Mouse (Mus musculus): ENCODE measurements around the gene Efhd2. TPM values are rescaled to one million over a fixed set of nuclear protein-coding genes. Genes with fewer than 3 reads are reported as not detected.

The Efhd2 gene
- polyA plus RNA-seq, 1 experiment from 2014 or later: 54.6 TPM

DNA sequence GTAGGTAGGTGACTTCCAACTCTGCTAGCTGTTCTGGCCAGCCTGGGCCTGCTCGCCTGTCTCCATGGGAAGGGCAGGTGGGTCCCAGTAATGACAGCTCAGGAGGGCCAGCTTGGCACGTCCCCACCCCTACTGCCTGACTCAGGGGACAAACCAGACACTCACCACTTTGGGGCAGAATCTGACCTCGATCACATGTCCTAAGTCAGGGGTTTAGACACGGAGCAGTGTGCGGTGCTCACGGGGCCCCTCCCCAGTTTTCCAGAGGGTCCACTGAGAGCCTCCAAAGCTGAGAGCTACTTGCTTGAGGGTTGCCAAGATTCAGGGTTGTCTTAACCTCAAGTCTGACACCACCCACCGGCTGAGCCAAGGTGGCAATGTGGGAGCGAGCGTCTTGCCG is 6.7 kb downstream of the Efhd2 start:
- POLR2A ChIA-PET: no interaction called here
- DNase-seq (ENCODE audit: low read depth, low spot score): no peak
- CTCF ChIA-PET: interaction anchor here (2.0 to 2.5 kb wide), 2 partner anchors 87 to 90 kb away, joined by 5 to 9 read pairs; no protein-coding TSS in a partner anchor
- no peak for ATAC-seq
- in situ Hi-C loops (cut with MboI; ENCODE audit: low pct_unique_long_range_greater_than_20kb): no loop called here
- H3K27me3 ChIP-seq: no peaks in the 10 kb centered on the region
- no peak for TF ChIP-seq CTCF (IDR thresholded peaks at IDR 0.05)

DNA sequence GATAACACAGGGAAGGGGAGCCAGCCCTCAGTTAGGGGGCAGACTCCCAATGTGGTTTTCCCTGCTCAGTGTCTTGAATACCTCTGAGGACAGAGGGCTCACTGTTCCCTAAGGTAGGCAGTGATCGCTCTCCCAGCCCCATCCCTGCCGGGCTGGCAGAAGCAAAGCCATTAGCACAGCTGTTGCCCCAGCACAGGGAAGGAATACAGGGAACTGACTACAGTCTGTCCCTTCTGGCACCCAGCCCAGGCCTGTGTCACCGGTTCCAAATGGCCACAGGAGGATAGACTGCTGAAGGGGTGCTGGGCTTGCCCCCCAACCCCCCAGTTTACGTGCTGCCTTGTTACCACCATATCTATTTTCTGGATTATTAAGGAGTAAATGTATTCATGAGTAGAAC is 7.2 kb downstream of the Efhd2 start:
- POLR2A ChIA-PET: interaction anchor here (1.0 kb wide), 1 partner anchor 62 kb away, joined by 4 read pairs; no protein-coding TSS in a partner anchor
- TF ChIP-seq CTCF (IDR thresholded peaks at IDR 0.05): no peak
- ATAC-seq (peak; percentile 41), DNase-seq (ENCODE audit: low read depth, low spot score) (no peak)
- CTCF ChIA-PET: interaction anchor here (1.0 to 2.5 kb wide), 3 partner anchors 13 to 90 kb away, joined by 3 to 9 read pairs (median 5); no protein-coding TSS in a partner anchor
- H3K27me3 ChIP-seq: no peaks in the 10 kb centered on the region
- in situ Hi-C loops (cut with MboI; ENCODE audit: low pct_unique_long_range_greater_than_20kb): no loop called here

DNA sequence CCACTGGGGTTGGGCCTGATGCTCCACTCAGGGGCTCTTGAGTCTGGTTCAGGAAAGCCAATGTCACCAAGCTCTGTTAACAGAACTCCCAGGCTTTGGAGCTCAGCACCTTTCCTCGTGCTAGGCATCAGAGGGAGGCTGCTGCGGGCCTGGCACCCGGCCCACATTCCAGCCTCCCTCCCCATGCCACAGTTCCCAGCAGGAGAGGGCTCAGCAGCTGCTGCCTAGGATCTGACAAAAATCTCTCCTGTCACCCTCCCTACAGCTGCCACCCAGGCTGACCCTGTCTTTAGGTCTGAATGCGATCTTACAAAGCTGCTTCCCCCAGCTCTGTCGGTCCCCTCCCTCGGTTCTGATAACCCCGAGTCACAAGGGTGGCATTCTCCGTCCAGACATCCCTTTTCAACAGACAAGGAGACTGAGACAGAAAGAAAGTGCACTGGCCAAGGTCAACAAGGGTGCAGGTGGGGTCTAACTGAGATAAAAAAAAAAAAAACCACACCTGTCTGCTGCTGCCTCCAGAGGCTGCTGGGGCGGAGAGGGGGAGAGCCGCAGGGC is 7.7 kb downstream of the Efhd2 start:
- ATAC-seq: peak; percentile 83

DNA sequence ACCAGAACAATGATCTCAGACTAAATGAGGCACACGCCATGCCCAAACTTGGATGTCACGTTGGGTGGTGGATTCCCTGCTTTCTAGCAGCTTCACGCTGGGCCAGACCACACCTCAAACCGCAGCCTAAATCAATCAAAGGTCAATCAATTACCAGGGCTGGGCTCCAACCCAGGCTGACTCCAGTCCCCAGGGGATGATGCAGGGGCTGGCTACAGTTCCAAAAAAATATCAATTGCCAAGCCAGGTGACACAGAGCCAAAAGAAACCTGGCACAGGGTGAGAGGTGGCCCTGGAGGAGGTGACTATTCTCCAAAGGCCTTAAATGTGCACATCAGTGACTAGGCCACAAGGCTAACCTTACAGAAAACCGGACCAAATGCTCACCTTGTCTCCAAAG is 9.1 kb downstream of the Efhd2 start:
- no peak for DNase-seq (ENCODE audit: low read depth, low spot score)
- ChIA-PET CTCF (interaction anchor here (1.7 to 2.1 kb wide), 2 partner anchors 12 to 111 kb away, joined by 5 to 6 read pairs; no protein-coding TSS in a partner anchor), POLR2A (interaction anchor here (1.2 kb wide), 1 partner anchor 89 kb away, joined by 5 read pairs; no protein-coding TSS in a partner anchor)
- no peaks in the 10 kb centered on the region for H3K27me3 ChIP-seq
- TF ChIP-seq CTCF (IDR thresholded peaks at IDR 0.05): no peak
- no peak for ATAC-seq
- in situ Hi-C loops (cut with MboI; ENCODE audit: low pct_unique_long_range_greater_than_20kb): no loop called here

More for the DNA sequence above, 7.7 kb downstream of the Efhd2 start:
- in situ Hi-C loops (cut with MboI; ENCODE audit: low pct_unique_long_range_greater_than_20kb): no loop called here
- DNase-seq (ENCODE audit: low read depth, low spot score): no peak
- TF ChIP-seq CTCF (IDR thresholded peaks at IDR 0.05): no peak
- ChIA-PET POLR2A (interaction anchor here (1.0 kb wide), 1 partner anchor 62 kb away, joined by 4 read pairs; no protein-coding TSS in a partner anchor), CTCF (interaction anchor here (1.0 to 2.5 kb wide), 5 partner anchors 14 to 109 kb away, joined by 3 to 9 read pairs (median 5); no protein-coding TSS in a partner anchor)
- H3K27me3 ChIP-seq: no peaks in the 10 kb centered on the region

DNA sequence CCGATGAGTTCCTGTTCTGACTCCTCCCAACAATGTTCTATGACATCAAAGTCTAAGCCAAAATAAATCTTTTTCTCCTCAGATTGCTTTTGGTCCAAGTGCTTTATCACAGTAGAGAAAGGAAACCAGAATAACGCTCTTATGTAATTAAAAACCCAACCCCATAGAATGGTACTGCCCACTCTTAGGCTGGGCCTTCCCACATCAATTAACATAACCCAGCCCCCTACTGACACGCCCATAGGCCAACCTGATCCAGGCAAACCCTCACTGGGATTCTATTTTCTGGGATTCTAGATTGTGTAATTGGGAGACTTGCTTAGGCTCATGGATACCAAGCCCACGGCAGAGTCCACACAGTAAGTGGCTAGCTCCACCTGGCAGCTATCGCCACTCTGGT is 9.7 kb downstream of the Efhd2 start:
- H3K27me3 ChIP-seq: no peaks in the 10 kb centered on the region
- no peak for ATAC-seq
- no peak for DNase-seq (ENCODE audit: low read depth, low spot score)
- in situ Hi-C loops (cut with MboI; ENCODE audit: low pct_unique_long_range_greater_than_20kb): no loop called here
- TF ChIP-seq CTCF (IDR thresholded peaks at IDR 0.05): no peak
- ChIA-PET POLR2A (no interaction called here), CTCF (interaction anchor here (2.1 kb wide), 1 partner anchor 12 kb away, joined by 6 read pairs; no protein-coding TSS in a partner anchor)

DNA sequence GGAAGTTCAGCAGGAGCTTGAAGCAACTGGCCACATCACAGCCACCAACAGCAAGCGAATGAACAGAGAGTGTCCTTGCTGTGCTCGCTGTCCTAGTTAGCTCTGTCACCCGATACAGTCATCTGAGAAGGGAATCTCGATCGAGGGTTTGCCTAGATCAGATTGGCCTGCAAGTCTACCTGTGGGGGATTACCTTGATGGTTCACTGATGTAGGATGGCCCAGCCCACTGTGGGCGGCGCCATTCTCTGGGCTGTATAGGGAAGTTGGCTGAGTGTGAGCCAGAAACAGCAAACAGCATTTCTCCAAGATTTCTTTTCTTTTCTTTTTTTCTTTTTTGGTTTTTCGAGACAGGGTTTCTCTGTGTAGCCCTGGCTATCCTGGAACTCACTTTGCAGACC is 10.2 kb downstream of the Efhd2 start:
- ATAC-seq (no peak), DNase-seq (ENCODE audit: low read depth, low spot score) (no peak)
- ChIA-PET CTCF (no interaction called here), POLR2A (no interaction called here)
- no peaks in the 10 kb centered on the region for H3K27me3 ChIP-seq
- in situ Hi-C loops (cut with MboI; ENCODE audit: low pct_unique_long_range_greater_than_20kb): no loop called here
- TF ChIP-seq CTCF (IDR thresholded peaks at IDR 0.05): no peak

DNA sequence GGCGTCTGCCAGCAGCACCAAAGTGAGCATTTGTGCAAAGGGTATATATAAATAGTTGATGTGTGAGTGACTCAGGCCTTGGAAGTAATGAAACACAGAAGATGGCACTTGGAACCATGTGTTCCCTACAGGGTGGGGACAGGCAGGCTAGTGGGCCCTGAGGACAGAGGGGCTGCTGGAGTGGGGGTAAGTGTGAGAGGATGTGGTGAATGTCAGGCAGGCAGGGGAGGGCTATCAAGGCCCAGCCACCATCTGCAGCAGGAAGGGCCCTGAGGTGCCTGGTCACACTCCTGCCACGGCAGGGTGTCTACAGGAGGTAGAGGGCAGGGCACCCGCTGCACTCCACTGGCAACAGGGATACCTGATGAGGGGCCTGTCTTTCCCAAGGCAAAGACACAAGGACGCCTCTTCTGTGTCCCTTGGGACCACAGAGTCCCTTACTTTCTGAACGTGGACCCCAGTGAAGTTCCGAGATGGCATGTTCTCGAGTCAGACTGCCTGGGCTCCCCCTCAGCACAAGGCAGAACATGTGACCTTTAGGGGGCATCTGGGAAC is 10.9 kb downstream of the Efhd2 start:
- ChIA-PET CTCF (no interaction called here), POLR2A (no interaction called here)
- H3K27me3 ChIP-seq: no peaks in the 10 kb centered on the region
- no peak for ATAC-seq
- DNase-seq (ENCODE audit: low read depth, low spot score): no peak
- no peak for TF ChIP-seq CTCF (IDR thresholded peaks at IDR 0.05)
- in situ Hi-C loops (cut with MboI; ENCODE audit: low pct_unique_long_range_greater_than_20kb): no loop called here

DNA sequence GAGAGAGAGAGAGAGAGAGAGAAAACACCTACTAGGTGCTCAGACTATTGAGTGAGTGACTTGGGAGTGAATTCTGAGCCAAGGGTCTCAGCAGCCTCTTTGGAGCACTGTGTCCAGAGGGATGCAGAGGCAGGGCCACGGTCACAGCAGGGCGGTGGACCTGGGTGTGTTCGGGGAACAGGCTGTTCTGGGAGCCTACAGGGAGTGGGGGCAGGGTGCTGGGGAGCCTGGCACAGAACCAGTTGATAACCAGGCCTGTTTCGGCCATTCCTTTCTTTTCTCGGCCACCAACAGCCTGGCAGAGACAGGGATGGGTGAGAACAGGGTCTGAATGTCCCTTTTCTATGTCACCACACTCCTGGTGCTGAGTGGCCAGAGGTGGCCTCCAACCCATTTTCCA is 11.9 kb downstream of the Efhd2 start:
- in situ Hi-C loops (cut with MboI; ENCODE audit: low pct_unique_long_range_greater_than_20kb): no loop called here
- ChIA-PET POLR2A (no interaction called here), CTCF (no interaction called here)
- DNase-seq (ENCODE audit: low read depth, low spot score) (no peak), ATAC-seq (no peak)
- H3K27me3 ChIP-seq: no peaks in the 10 kb centered on the region
- no peak for TF ChIP-seq CTCF (IDR thresholded peaks at IDR 0.05)

DNA sequence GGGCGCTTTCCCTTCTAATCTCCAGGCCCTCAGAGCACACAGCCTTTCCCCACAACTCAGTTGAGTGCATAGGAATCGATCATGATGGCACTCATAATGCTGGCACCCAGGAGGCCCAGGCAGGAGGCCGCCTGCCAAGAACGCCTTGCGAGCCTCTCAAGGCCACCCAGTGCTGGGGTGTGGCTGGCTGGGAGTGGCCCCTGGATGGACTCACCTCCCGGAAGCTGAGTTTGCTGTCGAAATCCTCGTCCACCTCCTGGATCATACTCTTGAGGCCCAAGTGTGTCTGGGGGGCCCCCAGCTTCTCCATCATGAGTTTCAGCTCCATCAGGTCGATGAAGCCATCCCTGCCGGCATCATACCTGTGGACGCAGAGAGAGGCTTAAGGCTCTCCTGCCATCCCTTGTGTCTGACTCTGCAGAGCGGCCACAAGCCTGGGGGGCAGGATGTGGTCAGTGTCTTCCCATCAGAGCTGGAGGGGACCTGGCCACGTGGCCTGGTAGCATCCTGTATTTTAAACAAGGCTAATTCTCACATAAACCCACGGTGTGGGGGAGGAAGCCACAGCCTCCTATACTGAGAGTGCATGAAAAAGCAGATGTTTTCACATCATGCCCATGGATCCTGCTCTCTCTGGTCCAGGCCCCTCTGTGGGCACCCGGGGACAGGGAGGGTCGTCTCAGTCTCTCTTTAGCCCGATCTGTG is 13.0 kb downstream of the Efhd2 start:
- TF ChIP-seq CTCF (IDR thresholded peaks at IDR 0.05): no peak
- ATAC-seq: no peak

DNA sequence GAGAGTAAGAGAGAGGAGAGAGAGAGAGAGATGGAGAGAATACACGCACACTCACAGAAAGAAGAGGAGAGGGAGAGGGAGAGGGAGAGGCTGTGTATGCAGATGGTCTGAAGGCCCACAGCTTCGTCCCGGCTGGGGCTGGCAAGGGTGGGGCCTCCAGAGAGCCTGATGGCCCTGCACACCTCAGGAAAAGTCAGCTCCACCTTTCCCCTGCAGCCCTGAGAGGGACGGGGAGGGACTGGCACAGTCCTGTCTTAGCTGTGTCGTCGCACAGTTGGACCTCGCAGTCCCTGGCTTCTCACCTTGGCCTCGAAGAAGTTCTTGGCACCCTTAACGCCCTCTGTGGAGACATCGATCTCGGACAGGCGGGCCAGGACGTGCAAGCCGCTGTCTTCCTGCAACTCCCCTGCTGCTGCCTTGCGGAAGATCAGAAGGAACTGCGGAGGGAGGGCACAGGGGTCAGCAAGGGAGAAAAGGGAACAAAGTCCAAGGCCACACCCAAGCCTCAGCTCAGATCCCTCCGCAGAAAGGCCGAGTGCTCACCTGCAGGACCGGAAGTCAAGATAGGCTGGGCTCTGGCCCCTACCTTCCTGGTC is 14.4 kb downstream of the Efhd2 start:
- DNase-seq (ENCODE audit: low read depth, low spot score) (no peak), ATAC-seq (no peak)
- H3K27me3 ChIP-seq: no peaks in the 10 kb centered on the region
- ChIA-PET CTCF (no interaction called here), POLR2A (no interaction called here)
- in situ Hi-C loops (cut with MboI; ENCODE audit: low pct_unique_long_range_greater_than_20kb): no loop called here
- TF ChIP-seq CTCF (IDR thresholded peaks at IDR 0.05): no peak

More for the DNA sequence above, 13.0 kb downstream of the Efhd2 start:
- no peak for DNase-seq (ENCODE audit: low read depth, low spot score)
- CTCF ChIA-PET: no interaction called here
- in situ Hi-C loops (cut with MboI; ENCODE audit: low pct_unique_long_range_greater_than_20kb): no loop called here
- POLR2A ChIA-PET: interaction anchor here (0.7 kb wide), 1 partner anchor 879 kb away, joined by 3 read pairs; no protein-coding TSS in a partner anchor
- no peaks in the 10 kb centered on the region for H3K27me3 ChIP-seq

All from Patski (cell line).